Mouse (Mus musculus) frontal cortex, adult 2 months (tissue): ENCODE results near the gene Bach1. TPM values are rescaled to one million over a fixed set of nuclear protein-coding genes. Genes with fewer than 3 reads are reported as not detected.

ENCODE experiments used
- DNase-seq, 2 experiments: peaks; one replicate each; pipeline ENCODE4 v3.0.0; 2022; ENCODE audit warnings: low spot score in 1 of 2; ENCODE audit errors: extremely low spot score in 1 of 2
- polyA plus RNA-seq: library from polyadenylated mRNA; depleted of rRNA; stranded (reverse); fragments of >200 nt; gene quantifications from 2 replicates; pipeline ENCODE4 v1.2.3, GENCODE M21; 2012; rRNA removed

Bach1 gene
- 8.3 and 9.5 TPM in 2 replicates for polyA plus RNA-seq

DNA sequence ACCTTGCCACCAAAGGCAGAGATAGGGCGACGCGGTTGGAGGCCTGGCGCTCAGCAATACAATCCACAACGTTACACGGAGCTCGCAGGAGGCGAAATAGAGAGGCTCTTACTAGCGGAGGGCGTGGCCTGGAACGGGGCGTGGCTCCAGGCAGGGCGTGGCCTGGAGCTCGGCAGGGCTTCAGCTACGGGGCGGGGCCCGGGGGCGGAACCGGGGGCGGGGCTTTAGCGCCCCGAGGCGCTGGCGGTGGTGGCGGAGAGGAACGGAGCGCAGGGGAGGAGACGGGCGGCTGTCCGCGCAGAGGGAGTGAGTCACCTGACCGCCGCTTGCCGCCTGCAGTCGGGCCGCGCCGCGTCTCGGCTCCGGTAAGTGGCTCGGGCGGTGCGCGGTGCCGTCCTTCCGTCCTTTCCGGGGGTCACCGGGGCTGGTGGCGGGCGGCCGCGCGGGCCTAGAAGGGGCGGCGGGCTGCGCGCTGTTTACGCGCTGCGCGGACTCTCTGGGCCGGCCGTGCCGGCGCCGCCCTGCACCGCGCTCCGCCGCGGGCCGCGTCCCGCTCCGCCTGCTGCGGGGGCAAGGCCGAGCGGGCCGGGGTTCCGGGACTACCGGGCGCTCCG, at the start of gene Bach1:
Gene Bach1 (plus strand): TSS at position 254 of the 614 bp plus-strand sequence.
- peak; percentile 80 to 89 for DNase-seq

DNA sequence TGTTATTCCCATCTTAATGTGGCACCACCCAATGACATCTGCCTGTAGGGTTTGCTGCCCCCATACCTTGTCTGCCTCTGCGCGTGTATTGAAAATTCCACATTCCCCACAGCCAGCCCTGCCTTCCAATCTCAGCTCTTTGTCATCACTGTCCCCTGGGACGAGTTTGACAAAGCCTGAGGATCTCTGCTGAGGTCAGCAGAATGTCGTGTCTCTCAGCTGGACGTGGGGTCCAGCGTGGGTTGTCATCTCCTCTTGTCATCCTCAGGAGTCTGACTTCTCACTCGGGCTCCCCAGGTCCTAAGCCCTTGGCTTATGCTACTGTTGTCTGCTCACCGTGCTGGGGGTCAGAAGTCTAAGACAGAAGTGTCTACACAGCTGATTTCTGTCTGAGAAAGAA, 46.4 kb upstream of the Bach1 start:
- no peak for DNase-seq

DNA sequence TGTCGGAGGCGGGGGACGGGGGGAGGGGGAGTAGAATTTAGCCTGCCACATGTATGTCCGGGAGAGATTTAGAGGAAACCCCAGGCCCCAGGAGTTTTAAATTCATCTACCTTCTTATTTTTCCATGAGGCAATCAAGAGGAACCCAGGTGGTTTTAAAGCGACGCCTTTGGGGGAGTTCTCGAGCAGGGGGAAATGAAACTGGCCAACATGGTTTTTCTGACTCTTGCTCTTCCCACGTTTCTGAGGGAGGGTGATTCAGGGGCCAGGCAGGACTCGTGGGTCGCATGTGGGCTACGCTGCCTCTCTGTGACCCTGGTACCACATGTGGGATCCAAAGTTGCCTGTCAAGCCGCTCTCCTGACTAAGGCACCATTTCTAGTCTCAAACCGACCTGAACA, 45.8 kb upstream of the Bach1 start:
- DNase-seq = no peak

DNA sequence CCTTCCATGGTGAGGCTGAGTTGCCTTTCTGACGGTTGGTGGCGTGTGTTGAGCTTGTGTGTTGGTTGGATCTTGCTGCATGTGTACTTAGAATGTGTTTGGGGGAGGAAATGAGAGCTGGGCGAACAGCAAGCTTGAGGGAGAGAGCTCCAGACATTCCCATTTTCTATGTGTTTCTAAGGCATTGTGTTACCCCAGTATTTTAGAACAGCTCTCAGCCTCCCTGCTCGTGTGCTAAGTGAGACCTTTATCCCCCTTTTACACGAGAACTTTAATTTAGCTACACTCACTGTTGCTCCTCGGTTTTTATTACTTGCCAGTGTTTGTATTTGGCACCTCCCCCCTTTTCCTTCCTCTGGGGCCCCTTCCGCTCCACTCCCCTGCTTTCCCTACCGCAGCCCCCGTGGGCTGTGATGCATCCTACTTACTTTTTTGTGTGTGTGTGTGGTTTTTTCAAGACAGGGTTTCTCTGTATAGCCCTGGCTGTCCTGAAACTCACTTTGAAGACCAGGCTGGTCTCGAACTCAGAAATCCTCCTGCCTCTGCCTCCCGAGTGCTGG, 44.6 kb upstream of the Bach1 start:
- DNase-seq = no peak

DNA sequence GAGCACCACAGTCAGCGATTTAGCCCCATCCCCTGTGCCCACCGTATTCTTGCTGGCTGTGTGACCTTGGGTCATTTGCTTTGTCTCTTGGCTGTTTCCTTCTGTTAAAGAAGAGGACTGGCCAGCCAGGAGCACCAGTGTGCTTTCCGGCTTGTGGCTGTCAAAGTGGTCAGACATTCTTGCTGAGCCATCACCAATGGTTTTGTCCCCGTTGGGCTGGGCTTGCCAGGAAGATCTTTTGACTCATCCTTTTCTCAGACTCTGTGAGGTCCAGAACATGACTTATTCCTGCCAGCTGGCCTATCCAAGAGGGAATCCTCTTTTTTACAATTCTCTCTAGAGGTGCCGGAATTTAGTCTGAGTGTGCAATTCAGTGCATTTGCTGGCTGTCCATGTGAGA, 43.7 kb upstream of the Bach1 start:
- DNase-seq = no peak

DNA sequence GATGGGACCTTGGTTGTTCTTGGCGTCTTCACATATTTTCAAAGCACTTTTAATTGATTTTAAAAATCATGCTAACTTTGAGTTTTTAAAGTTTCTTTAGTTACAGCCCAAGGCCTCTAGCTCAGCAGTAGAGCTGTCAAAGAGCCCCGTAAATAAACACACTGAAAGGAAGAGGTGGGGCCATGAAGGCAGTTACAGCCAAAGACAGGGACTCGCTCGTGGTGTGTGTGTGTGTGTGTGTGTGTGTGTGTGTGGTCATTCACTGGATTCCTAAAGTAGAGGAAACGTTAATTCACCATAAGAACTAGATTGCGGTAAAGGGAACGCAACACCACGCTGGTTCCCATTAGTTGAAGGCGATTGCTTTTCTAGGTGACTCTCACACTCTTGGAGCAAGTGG, 43.2 kb upstream of the Bach1 start:
- DNase-seq = no peak

DNA sequence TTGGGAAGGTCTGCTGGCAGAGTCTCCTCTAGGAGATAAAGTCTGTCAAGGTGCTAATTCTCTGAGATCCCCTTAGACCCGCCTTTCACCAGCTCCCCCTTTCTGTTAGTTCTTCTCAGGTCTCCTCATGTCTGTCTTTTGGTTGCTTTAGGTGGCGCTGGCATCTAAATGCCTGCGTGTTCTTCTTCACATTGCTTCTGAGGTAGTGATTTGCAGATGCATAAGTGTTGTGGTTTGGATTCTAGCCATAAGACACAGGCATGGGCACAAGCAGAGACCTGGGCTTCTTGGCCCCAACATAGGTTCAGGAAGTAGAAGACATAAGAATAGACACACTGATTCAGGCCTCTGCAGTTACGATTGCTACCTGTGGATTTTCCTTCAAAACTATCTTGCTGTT, 42.0 kb upstream of the Bach1 start:
- DNase-seq = no peak

DNA sequence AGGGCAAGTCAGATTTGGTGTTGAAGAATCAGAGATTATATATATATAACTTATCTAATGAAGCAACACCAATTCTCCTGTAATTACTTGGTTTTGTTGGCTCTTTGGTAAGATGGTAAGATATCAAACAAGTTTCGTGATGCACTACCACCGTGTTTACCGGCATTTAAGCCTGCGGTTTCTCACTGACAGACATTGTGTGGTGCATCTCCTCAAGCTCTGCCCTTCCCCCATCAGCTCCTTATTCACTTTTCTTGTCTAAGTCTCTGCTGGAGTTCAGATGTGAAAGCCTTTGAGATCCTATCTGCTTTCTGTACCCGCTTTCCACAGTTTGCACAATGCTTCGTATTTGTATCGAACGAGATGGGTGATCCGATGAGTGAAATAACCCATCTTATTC, 41.5 kb upstream of the Bach1 start:
- no peak for DNase-seq

DNA sequence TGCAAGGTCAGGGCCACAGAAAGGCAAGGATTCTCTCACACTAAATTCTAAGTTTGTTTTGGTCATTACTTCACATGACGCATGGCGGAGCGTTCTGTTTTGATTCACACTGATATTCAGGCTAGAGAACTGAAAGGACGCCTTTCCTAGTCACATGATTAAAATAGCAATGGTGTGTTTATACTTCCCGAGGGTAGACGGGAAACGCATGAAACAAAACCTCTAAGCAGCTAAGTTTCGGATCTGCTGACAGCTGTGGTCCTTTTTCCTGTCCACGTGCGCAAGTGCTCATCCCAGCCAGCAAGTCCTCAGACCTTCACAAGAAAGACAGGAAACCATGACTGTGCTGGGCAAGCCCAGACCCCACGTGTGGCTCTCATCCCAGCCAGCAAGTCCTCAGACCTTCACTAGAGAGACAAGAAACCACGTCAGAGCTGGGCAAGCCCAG, 37.7 kb upstream of the Bach1 start:
- no peak for DNase-seq

DNA sequence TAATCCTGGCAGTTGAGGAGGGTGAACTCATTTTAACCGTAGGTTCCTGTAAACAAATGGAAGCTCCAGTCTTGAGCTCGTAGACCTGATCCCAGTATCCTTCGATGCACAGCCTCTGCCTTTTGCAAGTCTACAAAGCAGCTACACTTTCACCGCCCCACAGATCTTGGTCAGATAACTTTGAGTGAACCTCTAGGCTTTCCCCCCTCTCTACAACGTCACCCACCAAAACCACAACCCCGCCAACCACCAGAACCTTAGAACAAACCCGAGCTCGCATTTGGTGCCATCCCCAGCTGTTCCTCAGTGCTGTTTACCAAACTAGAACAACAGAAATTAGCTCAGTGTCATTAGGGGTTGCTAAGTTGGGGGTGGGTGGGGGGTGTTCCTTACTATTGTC, 37.1 kb upstream of the Bach1 start:
- DNase-seq = no peak

DNA sequence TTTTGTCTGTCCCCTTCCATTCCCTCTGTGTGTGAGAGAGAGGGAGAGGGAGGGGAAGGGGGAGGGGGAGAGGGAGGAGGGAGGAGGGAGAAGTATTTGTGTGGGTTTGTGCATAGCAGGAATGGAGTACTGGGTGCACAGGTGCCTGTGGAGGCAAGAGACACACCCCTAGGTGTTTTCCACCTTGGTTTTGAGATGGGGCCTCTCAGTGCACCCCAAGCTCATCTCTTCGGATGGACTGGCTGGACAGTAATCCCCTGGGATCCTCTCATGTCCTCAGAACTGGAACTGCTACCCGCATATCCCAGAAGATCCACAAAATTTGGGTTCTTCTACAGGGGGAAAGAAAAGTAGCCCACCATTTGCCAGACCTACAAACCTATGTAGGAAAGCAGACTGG, 36.2 kb upstream of the Bach1 start:
- DNase-seq = no peak

DNA sequence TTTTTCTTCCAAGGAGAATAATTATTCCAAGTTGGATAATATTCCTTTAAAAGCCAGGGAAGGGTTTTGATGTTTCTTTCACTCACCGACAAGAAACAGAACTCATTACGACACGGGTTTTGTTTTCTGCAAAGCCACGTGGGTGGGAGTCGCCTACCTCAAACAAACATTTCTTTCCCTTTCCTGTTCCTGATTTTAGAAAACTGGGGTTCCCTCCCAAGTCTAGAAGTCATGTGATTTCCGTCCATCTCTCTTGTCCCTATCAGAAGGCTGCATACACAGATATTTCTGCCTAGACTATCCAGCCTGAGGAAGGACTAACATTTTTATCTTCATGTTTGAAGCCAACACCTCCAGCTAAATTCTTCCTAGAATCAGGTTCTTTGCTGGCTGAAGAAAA, 34.9 kb upstream of the Bach1 start:
- no peak for DNase-seq

DNA sequence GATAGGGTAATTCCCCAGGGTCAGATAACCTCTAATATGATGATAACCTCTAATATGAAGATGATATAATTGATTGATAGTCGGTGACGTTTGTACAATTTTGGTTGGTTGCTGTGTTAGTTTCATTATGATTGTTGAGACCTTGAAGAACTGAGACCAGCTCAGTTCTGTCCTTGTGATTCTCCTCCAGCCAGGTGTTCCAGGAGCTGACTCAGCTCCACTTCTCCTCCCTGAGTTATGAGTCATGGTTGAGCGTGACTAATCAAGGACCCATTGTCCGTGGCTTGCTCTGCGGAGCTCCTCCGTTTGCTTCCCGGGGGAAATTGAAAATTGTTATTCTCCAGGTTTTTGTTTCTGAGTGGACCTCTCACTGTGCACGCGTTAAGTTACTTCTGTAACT, 33.5 kb upstream of the Bach1 start:
- DNase-seq = no peak

DNA sequence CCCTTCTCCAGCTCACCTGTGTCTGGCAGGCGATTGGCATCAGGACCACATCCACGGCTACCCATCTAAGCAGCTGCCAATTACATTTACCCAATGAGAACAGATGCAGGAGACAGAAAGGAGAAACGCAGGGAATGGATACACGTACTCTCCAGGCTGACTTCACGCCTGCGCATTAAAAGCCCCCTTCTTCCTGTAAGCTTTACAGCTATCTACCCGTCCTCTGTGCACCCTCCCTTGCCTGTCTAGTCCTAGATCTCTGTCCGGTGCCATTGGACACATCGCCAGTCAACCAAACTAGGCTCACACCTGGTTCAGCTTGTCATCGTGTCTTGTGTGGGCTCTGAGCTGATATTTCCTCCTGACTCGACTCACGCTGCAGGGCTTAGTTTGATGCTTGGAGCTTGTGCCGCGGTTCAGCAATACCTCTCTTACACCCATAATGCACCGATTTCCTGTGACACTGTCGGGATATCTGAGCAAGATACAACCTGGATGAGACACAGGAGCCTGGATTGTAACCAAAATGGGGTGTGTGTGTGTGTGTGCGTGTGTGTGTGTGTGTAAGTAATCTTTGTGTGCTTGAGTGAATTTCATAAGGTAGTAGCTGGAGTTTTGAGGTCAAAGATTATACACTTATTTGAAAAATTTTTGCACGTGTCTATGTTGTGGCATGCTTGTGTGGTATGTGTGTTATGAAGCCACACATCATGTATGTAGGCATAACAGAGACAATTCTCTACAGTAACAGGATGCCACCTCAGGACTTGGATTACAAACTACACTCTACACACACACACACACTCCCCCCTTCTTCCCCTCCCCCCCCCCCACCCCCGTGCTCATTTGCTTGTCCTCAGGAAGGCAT, 32.8 kb upstream of the Bach1 start:
- no peak for DNase-seq

DNA sequence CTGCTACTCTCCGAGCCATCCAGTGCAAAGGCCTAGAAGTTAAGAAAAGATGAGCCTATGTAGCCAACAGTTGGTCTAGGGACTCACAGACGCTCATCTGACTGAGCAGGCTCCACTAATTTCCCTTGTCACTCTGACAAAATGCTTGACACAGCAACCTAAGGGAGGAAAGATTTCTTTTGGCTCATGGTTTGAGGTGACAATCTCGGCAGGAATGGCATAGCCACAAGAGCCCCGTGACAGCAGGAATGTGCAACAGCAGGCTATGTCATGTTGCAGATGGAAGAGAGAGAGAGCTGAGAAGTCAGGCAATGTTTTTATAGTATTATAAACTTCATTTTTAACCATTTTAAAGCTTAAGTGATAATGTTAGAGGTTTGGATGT, 32.1 kb upstream of the Bach1 start:
- DNase-seq = no peak

DNA sequence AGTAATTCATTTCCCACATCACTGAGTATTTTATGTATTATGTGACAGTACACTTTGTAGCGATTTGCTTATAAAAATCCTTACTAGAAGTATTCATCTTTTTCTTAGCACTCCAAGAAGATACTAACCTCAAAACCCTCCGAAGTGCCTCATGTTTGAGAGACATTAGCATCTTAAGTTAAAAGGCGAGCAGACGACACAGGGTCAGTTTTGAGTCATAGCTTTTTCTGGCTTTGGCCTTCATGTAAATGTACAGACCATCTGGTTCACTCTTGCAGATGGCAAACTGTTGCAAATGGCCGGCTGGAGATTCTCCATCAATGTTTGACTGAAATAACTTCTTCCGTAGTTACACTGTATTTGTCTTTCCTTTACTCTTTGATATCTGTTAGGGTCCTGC, 30.7 kb upstream of the Bach1 start:
- DNase-seq = no peak

DNA sequence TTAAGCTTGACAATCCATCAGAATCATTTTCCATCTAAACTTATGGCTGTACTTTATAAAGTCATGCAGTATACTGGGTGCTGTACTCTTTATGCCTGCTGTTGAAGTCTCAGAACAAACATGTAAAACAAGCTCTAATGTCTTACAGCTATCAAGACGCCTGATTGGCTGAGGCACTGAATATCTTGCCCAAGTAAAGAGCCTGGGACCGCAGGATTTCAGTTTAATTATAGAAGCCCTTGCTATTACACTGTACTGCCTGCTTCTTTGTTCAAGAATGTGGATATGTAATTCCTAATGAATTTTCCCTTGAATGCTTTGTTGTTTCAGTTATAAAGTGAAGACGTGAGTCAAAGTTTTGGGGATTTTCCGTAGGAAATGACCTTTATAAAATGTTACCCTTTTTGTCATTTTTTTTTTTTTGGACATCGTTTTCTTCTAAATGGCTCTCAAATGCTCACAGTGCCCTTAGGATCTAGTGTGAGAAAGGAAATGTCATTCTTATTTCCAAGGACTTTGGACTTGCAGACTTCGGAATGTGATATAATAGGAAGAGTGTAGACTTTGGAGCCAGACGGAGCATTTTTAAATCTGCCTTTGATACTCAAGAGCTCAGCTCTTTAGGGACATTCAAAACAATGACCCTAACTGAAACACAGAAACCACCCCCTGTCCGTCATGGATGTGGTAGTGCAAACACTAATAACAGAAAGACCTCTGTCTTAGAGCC, 28.5 kb upstream of the Bach1 start:
- DNase-seq = no peak

DNA sequence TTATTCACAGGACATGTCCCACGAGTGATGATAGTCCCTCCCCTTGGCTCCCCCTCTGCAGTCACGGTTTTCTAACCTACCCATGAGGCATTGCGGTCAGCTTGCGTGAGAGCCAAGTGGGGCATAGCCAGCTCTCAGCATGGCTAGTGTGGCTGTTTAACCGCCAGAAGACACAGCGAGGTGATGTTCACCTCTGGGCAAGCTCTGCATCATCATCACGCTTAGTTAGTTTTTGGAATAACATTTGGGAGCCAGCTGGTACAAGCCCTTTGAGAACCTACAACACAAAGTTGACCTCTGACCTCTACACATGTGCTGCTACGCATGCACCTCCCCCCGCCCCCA, 28.0 kb upstream of the Bach1 start:
- no peak for DNase-seq

DNA sequence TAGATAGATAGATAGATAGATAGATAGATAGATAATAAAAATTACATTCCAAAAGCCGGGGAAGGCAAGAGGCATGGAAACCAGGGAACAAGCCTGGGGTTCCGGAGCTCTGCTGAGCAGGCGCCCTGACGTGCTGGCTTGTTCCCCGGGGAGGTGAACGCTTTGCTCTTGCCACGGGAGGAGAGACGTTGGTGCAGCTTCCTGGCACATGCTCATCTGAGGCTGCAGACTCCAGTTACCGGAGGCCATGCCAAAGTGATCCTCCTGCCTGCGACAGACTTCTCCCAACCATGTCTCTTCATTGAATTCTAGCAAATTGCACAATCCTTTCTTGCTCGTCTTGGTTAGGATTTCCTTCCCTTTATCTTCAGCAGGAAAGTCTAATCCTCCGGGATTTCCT, 27.4 kb upstream of the Bach1 start:
- no peak for DNase-seq

DNA sequence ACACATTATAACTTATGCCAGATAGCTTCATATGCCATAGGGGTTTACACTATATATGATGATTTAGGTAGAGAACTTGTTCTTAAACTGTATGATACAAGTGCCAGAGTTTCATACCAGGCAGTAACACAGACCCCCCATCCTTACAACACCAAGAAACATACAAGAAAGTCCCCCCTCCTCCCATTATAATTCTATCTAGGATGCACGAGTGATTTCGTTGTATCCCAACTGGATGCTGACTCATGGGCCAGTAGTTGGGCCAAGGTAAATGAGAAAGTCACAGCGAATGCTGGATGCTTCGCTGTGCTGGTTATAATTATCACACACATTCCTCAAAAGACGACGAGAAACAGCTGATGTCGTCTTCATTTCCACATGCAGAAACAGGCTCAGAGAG, 25.6 kb upstream of the Bach1 start:
- DNase-seq = no peak

DNA sequence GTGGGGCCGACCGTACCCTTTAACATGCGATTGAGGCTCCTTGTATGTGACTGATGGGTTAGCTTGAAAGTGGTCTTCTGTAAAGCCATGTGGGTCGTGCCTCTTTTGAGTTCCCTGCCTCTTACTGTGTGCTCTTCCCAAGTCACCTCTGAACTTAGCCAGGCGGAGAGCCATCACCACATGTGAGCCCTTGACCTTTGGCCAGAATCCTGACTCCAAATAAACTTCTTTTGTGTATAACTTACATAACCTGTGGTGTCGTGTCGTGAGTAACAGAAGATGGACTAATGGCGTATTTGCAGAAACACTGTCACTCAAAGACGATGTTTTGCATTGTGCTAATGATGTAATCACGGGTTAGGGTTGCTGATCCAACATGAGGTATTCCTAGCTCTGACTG, 22.6 kb upstream of the Bach1 start:
- DNase-seq = no peak
